Mouse (Mus musculus): ENCODE results near the gene Copb1. TPM values are rescaled to one million over a fixed set of nuclear protein-coding genes. Genes with fewer than 3 reads are reported as not detected.

Copb1 gene
- 37.1 and 37.4 TPM in 2 replicates for polyA plus RNA-seq (2012; rRNA removed)

DNA sequence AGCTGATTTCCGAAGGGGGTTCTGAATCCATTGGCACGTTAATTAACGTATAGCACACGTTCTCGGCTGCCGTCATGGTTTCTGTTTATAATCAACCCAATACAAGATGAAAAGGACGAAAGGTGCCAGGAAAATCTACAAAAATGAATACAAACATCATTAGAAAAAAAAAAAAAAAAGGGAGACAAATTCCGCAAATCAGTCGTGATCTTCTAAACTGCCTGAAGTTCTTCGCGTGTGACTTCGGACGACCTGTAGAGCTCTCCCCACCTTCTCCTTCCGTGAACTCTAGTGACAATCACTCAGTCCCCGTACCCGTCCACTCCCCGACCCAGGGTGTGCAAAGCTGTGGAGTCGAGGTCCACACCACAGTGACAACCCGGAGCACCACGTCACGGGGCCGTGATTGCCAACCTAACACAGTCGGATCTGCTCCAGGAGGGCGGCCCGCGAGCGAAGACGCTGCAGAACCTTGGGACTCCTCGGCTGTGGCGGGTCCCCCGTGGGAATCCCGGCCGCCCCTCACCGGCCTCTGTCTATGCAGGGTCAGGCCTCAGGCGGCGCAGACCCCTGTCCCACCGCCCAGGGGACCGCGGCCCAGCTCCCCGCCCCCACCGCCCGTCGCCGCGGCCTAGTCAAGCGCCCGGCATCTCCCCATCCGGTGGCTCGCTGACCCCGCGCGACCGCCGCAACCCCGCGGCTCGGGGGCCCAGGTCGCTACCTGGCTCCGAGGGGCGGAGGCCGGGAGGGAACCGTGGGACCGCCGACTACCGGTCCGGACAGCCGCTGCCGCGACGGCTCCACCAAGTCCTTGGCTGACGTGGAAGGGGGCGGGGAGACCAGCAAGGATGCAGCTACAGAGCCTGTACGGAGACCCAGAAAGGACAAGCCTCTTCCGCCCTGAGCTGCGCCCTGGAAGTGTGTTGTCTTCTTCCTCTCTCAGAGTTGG lies at the start of gene Copb1:
Gene Copb1 (minus strand): TSS at position 827 of the 949 bp plus-strand sequence.
- H3K36me3 ChIP-seq (ENCODE audit: control insufficient read depth, insufficient read depth, low read length), result peaks cover 1% of the 10 kb centered on the region; the same call in 1 of the 2 replicates
- TF ChIP-seq POLR2A (IDR thresholded peaks at IDR 0.05; ENCODE audit: low read depth, low read length) (peak; percentile 60), CTCF (conservative IDR thresholded peaks at IDR 0.05; ENCODE audit: insufficient read depth, insufficient read length, low read depth, low read length) (no peak)
- H3K4me1 ChIP-seq (ENCODE audit: control insufficient read depth, insufficient read depth, low read length), result 0 out of 2 replicates have a peak, but pooled peaks cover 2% of the 10 kb centered on the region
- H3K27ac ChIP-seq (ENCODE audit: insufficient read depth, low read depth, low read length), result peak within 1 kb of the TSS; percentile 81
- H3K4me3 ChIP-seq (ENCODE audit: insufficient read depth, low read depth, low read length), result peak within 1 kb of the TSS; percentile 91
- under 1% methylated on average over 72 of the region's 75 CpGs for WGBS
- peak; percentile 97 for DNase-seq
- no peaks in the 10 kb centered on the region for H3K27me3 ChIP-seq (replicated peaks; ENCODE audit: control insufficient read depth, insufficient read depth, low read length)

DNA sequence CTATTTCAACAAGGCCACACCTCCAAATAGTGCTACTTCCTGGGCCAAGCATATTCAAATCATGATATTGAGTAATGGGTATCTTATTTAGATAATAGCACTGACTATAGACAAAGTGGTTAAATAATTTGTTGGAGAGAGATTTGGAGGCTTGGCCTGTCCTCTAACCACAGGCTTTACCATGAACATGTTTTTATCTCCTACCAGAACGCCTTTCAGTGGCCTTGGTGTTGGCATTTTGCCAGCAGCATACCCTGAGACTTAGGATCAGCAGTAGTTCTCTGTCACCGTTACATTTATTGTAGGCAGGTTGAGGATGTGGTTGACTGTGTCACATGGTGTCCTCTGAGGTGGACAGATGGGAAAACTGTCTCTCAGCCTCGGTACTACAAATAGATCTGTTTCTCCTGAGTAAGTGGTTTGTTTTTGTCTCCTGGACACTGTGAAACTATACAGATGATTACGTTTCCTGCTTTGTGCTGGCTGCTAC lies 46.8 kb upstream of the Copb1 start:
- Histone ChIP-seq H3K4me3 (ENCODE audit: insufficient read depth, low read depth, low read length) (no peak overlapping the region), H3K27ac (ENCODE audit: insufficient read depth, low read depth, low read length) (no peak overlapping the region), H3K36me3 (ENCODE audit: control insufficient read depth, insufficient read depth, low read length) (no peaks in the 10 kb centered on the region), H3K27me3 (replicated peaks; ENCODE audit: control insufficient read depth, insufficient read depth, low read length) (no peaks in the 10 kb centered on the region), H3K4me1 (ENCODE audit: control insufficient read depth, insufficient read depth, low read length) (no peaks in the 10 kb centered on the region)
- TF ChIP-seq CTCF (conservative IDR thresholded peaks at IDR 0.05; ENCODE audit: insufficient read depth, insufficient read length, low read depth, low read length) (no peak), POLR2A (IDR thresholded peaks at IDR 0.05; ENCODE audit: low read depth, low read length) (no peak)
- no peak for DNase-seq
- 69% methylated on average over 4 of the region's 4 CpGs for WGBS

GRCm38 (mm10) chr7:114300782-114301181 lies 46.3 kb upstream of the Copb1 start:
- Histone ChIP-seq H3K4me3 (ENCODE audit: insufficient read depth, low read depth, low read length) (no peak overlapping the region), H3K27me3 (replicated peaks; ENCODE audit: control insufficient read depth, insufficient read depth, low read length) (no peaks in the 10 kb centered on the region), H3K27ac (ENCODE audit: insufficient read depth, low read depth, low read length) (no peak overlapping the region), H3K4me1 (ENCODE audit: control insufficient read depth, insufficient read depth, low read length) (no peaks in the 10 kb centered on the region), H3K36me3 (ENCODE audit: control insufficient read depth, insufficient read depth, low read length) (no peaks in the 10 kb centered on the region)
- 51% methylated on average over 2 of the region's 2 CpGs for WGBS
- DNase-seq, result no peak
- TF ChIP-seq POLR2A (IDR thresholded peaks at IDR 0.05; ENCODE audit: low read depth, low read length), result no peak
- no peak for TF ChIP-seq CTCF (conservative IDR thresholded peaks at IDR 0.05; ENCODE audit: insufficient read depth, insufficient read length, low read depth, low read length)

GRCm38 (mm10) chr7:114299247-114299646 lies 44.7 kb upstream of the Copb1 start:
- H3K27ac ChIP-seq (ENCODE audit: insufficient read depth, low read depth, low read length), result no peak overlapping the region
- no peaks in the 10 kb centered on the region for H3K27me3 ChIP-seq (replicated peaks; ENCODE audit: control insufficient read depth, insufficient read depth, low read length)
- no peaks in the 10 kb centered on the region for H3K4me1 ChIP-seq (ENCODE audit: control insufficient read depth, insufficient read depth, low read length)
- no peak overlapping the region for H3K4me3 ChIP-seq (ENCODE audit: insufficient read depth, low read depth, low read length)
- no peaks in the 10 kb centered on the region for H3K36me3 ChIP-seq (ENCODE audit: control insufficient read depth, insufficient read depth, low read length)
- no peak for DNase-seq
- WGBS, result 60% methylated on average over 4 of the region's 4 CpGs
- no peak for TF ChIP-seq CTCF (conservative IDR thresholded peaks at IDR 0.05; ENCODE audit: insufficient read depth, insufficient read length, low read depth, low read length)
- no peak for TF ChIP-seq POLR2A (IDR thresholded peaks at IDR 0.05; ENCODE audit: low read depth, low read length)

DNA sequence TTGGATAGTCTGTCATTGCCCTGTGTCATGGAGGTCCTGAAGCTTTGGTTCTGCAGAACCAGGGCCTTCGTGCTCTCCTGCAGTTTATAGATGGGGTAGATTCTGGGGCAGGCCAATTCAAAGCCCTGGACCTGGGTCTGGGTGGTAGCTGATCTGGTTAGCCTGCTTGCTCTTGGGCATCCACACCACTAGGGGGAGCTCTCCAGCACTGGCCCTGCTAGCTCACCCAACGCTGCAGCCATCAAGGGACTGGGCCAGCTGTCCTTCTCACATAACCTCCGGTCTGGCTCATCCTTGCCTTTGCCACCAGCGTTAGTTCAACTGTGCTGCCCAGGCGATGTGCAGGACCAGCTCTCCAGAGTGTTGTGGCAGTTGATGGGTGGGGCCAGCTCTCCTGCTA lies 40.2 kb upstream of the Copb1 start:
- 84% methylated on average over 5 of the region's 5 CpGs for WGBS
- DNase-seq, result no peak
- TF ChIP-seq POLR2A (IDR thresholded peaks at IDR 0.05; ENCODE audit: low read depth, low read length) (no peak), CTCF (conservative IDR thresholded peaks at IDR 0.05; ENCODE audit: insufficient read depth, insufficient read length, low read depth, low read length) (peak; percentile 41)
- H3K4me1 ChIP-seq (ENCODE audit: control insufficient read depth, insufficient read depth, low read length), result peaks cover 7% of the 10 kb centered on the region; the same call in 1 of the 2 replicates
- H3K27me3 ChIP-seq (replicated peaks; ENCODE audit: control insufficient read depth, insufficient read depth, low read length), result no peaks in the 10 kb centered on the region
- no peak overlapping the region for H3K4me3 ChIP-seq (ENCODE audit: insufficient read depth, low read depth, low read length)
- no peaks in the 10 kb centered on the region for H3K36me3 ChIP-seq (ENCODE audit: control insufficient read depth, insufficient read depth, low read length)
- H3K27ac ChIP-seq (ENCODE audit: insufficient read depth, low read depth, low read length), result no peak overlapping the region

DNA sequence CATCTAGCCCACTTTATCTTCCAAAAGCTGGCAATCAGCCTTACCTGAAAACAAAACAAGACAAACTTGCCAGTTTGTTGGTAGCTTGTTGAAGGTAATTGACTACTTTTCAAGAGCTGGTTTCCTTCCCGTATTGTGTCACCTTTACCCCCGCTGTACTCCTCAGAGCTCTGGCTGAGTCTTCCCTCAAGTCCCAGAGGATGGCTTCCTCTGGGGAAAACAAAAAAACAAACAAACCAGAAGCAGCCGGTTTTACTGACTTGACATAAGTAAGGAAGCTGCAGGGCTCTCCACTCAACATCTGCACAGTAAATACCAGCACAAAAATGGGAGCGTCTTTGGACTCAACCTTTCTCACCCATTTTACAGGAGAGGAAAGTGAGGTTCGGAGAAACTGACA lies 39.4 kb upstream of the Copb1 start:
- TF ChIP-seq POLR2A (IDR thresholded peaks at IDR 0.05; ENCODE audit: low read depth, low read length) (no peak), CTCF (conservative IDR thresholded peaks at IDR 0.05; ENCODE audit: insufficient read depth, insufficient read length, low read depth, low read length) (no peak)
- WGBS, result 66% methylated on average over 5 of the region's 5 CpGs
- Histone ChIP-seq H3K4me1 (ENCODE audit: control insufficient read depth, insufficient read depth, low read length) (peaks cover 7% of the 10 kb centered on the region; the same call in 1 of the 2 replicates), H3K4me3 (ENCODE audit: insufficient read depth, low read depth, low read length) (no peak overlapping the region), H3K27me3 (replicated peaks; ENCODE audit: control insufficient read depth, insufficient read depth, low read length) (no peaks in the 10 kb centered on the region), H3K36me3 (ENCODE audit: control insufficient read depth, insufficient read depth, low read length) (no peaks in the 10 kb centered on the region), H3K27ac (ENCODE audit: insufficient read depth, low read depth, low read length) (no peak overlapping the region)
- DNase-seq, result peak; percentile 42

GRCm38 (mm10) chr7:114292501-114292971 lies 38.0 kb upstream of the Copb1 start:
- Histone ChIP-seq H3K4me1 (ENCODE audit: control insufficient read depth, insufficient read depth, low read length) (peaks cover 7% of the 10 kb centered on the region; the same call in 1 of the 2 replicates), H3K27ac (ENCODE audit: insufficient read depth, low read depth, low read length) (peak overlapping the region; percentile 54; the same call in 1 of the 2 replicates), H3K36me3 (ENCODE audit: control insufficient read depth, insufficient read depth, low read length) (no peaks in the 10 kb centered on the region), H3K27me3 (replicated peaks; ENCODE audit: control insufficient read depth, insufficient read depth, low read length) (no peaks in the 10 kb centered on the region), H3K4me3 (ENCODE audit: insufficient read depth, low read depth, low read length) (peak overlapping the region; percentile 44)
- WGBS, result 8% methylated on average over 12 of the region's 12 CpGs
- peak; percentile 92 for DNase-seq
- TF ChIP-seq POLR2A (IDR thresholded peaks at IDR 0.05; ENCODE audit: low read depth, low read length), result no peak
- TF ChIP-seq CTCF (conservative IDR thresholded peaks at IDR 0.05; ENCODE audit: insufficient read depth, insufficient read length, low read depth, low read length), result no peak
